29 mouse cellular contexts compared by ENCODE assay signal in genomic region chr1:51429775-51430174, GRCm38 (mm10). TPM values are rescaled to one million over a fixed set of nuclear protein-coding genes. Genes with fewer than 3 reads are reported as not detected.
DNase-seq lines count a peak whose midpoint lies in the region; ATAC-seq and TF ChIP-seq lines count a peak whose summit lies in the region.
"Had no signal": no experiment of that assay in that cellular context is flagged by ENCODE, and none has a peak within 500 bp of the region (broad histone marks: within the 10 kb centered on the region; RNA-seq: fewer than 3 reads in every experiment).

No protein-coding gene starts in this region.

- no peaks in the 10 kb centered on the region for H3K27me3 ChIP-seq in kidney, postnatal 0 days (ENCODE audit: insufficient read depth, low read length)
- no peaks in the 10 kb centered on the region for H3K27me3 ChIP-seq in kidney, embryonic 14.5 days (ENCODE audit: control insufficient read depth, insufficient read depth, low read length)
- no peaks in the 10 kb centered on the region for H3K27me3 ChIP-seq in embryonic facial prominence, embryonic 10.5 days (replicated peaks; ENCODE audit: low read depth, poor library complexity, severe bottlenecking)
- H3K27me3 ChIP-seq: CH12.LX; embryonic facial prominence, embryonic 12.5 days; embryonic facial prominence, embryonic 15.5 days; forebrain, embryonic 15.5 days; heart, embryonic 13.5 days had no signal

- TF ChIP-seq CTCF in kidney, postnatal 0 days (IDR thresholded peaks at IDR 0.05; ENCODE audit: low read depth), result no peak

- H3K27ac ChIP-seq in kidney, postnatal 0 days, result no peak overlapping the region
- H3K27ac ChIP-seq in kidney, embryonic 14.5 days (ENCODE audit: low read depth, low read length), result no peak overlapping the region
- no peak overlapping the region for H3K27ac ChIP-seq in embryonic facial prominence, embryonic 10.5 days (replicated peaks)
- H3K27ac ChIP-seq: embryonic facial prominence, embryonic 12.5 days; embryonic facial prominence, embryonic 15.5 days; forebrain, embryonic 15.5 days; heart, adult 2 months; heart, embryonic 10.5 days; heart, embryonic 13.5 days; hindbrain, embryonic 14.5 days; hindbrain, postnatal 0 days had no signal

- H3K36me3 ChIP-seq in kidney, postnatal 0 days (ENCODE audit: insufficient read depth, low read length), result no peaks in the 10 kb centered on the region
- H3K36me3 ChIP-seq in kidney, embryonic 14.5 days (ENCODE audit: control insufficient read depth, insufficient read depth, low read length), result no peaks in the 10 kb centered on the region
- no peaks in the 10 kb centered on the region for H3K36me3 ChIP-seq in embryonic facial prominence, embryonic 10.5 days (replicated peaks)
- H3K36me3 ChIP-seq: embryonic facial prominence, embryonic 12.5 days; embryonic facial prominence, embryonic 15.5 days; forebrain, embryonic 15.5 days; heart, embryonic 10.5 days; heart, embryonic 13.5 days had no signal

- WGBS in kidney, postnatal 0 days, result 13% methylated on average over 1 of the region's 1 CpGs
- 13% methylated on average over 1 of the region's 1 CpGs for WGBS in kidney, embryonic 14.5 days
- 5% methylated on average over 1 of the region's 1 CpGs for WGBS in embryonic facial prominence, embryonic 10.5 days

- no peaks in the 10 kb centered on the region for H3K9me3 ChIP-seq in kidney, postnatal 0 days (replicated peaks; ENCODE audit: low read length)
- no peaks in the 10 kb centered on the region for H3K9me3 ChIP-seq in kidney, embryonic 14.5 days (ENCODE audit: control insufficient read depth, low read length)
- H3K9me3 ChIP-seq in embryonic facial prominence, embryonic 10.5 days, result no peaks in the 10 kb centered on the region
- H3K9me3 ChIP-seq: embryonic facial prominence, embryonic 12.5 days; embryonic facial prominence, embryonic 15.5 days; forebrain, embryonic 15.5 days; heart, embryonic 10.5 days; heart, embryonic 13.5 days had no signal

- H3K4me3 ChIP-seq in kidney, postnatal 0 days (replicated peaks; ENCODE audit: low read depth, low read length), result no peak overlapping the region
- H3K4me3 ChIP-seq in kidney, embryonic 14.5 days (ENCODE audit: low read length), result no peak overlapping the region
- H3K4me3 ChIP-seq in embryonic facial prominence, embryonic 10.5 days, result no peak overlapping the region
- H3K4me3 ChIP-seq: embryonic facial prominence, embryonic 12.5 days; embryonic facial prominence, embryonic 15.5 days; forebrain, embryonic 15.5 days; heart, adult 2 months; heart, embryonic 10.5 days; heart, embryonic 13.5 days had no signal

- no peaks in the 10 kb centered on the region for H3K4me1 ChIP-seq in kidney, postnatal 0 days (replicated peaks; ENCODE audit: insufficient read depth, low read length)
- no peaks in the 10 kb centered on the region for H3K4me1 ChIP-seq in kidney, embryonic 14.5 days (ENCODE audit: control insufficient read depth, insufficient read depth, low read length)
- H3K4me1 ChIP-seq in embryonic facial prominence, embryonic 10.5 days, result peaks cover 5% of the 10 kb centered on the region; the same call in 1 of the 2 replicates
- H3K4me1 ChIP-seq: embryonic facial prominence, embryonic 12.5 days; embryonic facial prominence, embryonic 15.5 days; forebrain, embryonic 15.5 days; heart, embryonic 10.5 days; heart, embryonic 13.5 days had no signal

- peak; percentile 5 for DNase-seq in kidney, postnatal 0 days (ENCODE audit: low spot score)
- DNase-seq in ES-CJ7 (ENCODE audit: low read depth, low spot score), result peak; percentile 50
- peak; percentile 14 for DNase-seq in embryonic facial prominence, embryonic 10.5 days (ENCODE audit: low spot score)
- DNase-seq in neural tube, embryonic 10.5 days (ENCODE audit: extremely low spot score, low spot score), result no peak
- no peak for DNase-seq in spleen, postnatal 10 days (ENCODE audit: low spot score in 2 of 2)
- no peak for DNase-seq in layer of hippocampus, postnatal 25 days (ENCODE audit: extremely low spot score in 1 of 2, low spot score in 1 of 2)
- DNase-seq: adrenal gland, adult 2 months; adrenal gland, postnatal 14 days; B cell, adult 2 months; cerebellum, adult 11 months; cerebellum, adult 2 months; cerebellum, adult 9-11 months; cerebellum, postnatal 25 days; embryo, embryonic 11 days; gastrocnemius, postnatal 10 days; gastrocnemius, postnatal 36 days; heart, adult 2 months; heart, postnatal 14 days; heart, postnatal 4 days had no signal

- H3K9ac ChIP-seq in kidney, postnatal 0 days (ENCODE audit: low read depth, low read length), result no peak overlapping the region
- H3K9ac ChIP-seq in kidney, embryonic 14.5 days (ENCODE audit: low read depth, low read length), result no peak overlapping the region
- H3K9ac ChIP-seq: embryonic facial prominence, embryonic 12.5 days; embryonic facial prominence, embryonic 15.5 days; forebrain, embryonic 15.5 days; heart, embryonic 13.5 days; hindbrain, embryonic 14.5 days had no signal

- H3K4me2 ChIP-seq in kidney, postnatal 0 days (ENCODE audit: low read length), result no peak overlapping the region
- no peak overlapping the region for H3K4me2 ChIP-seq in kidney, embryonic 14.5 days (replicated peaks; ENCODE audit: low read depth, low read length)
- H3K4me2 ChIP-seq: embryonic facial prominence, embryonic 12.5 days; embryonic facial prominence, embryonic 15.5 days; forebrain, embryonic 15.5 days; heart, embryonic 13.5 days; hindbrain, embryonic 14.5 days had no signal

- no peak for ATAC-seq in kidney, postnatal 0 days (replicated peaks; ENCODE audit: low FRiP score, low read depth)
- no peak for ATAC-seq in kidney, embryonic 14.5 days (ENCODE audit: low FRiP score, low TSS enrichment)
- ATAC-seq: forebrain, embryonic 15.5 days; hindbrain, postnatal 0 days; inflammation-experienced regulatory T-cells, adult 6 months had no signal

RNA-seq across cellular contexts. Expression of gene Nabp1, which starts 48.5 kb away (rescaled TPM):
- 37.7 and 42.6 TPM in 2 replicates for polyA plus RNA-seq in kidney, postnatal 0 days (2015; fragmentation: Nextera tagmentation; extraction: Ambion mirVana)
- 10.6 and 14.5 TPM in 2 replicates for polyA plus RNA-seq in kidney, embryonic 14.5 days (2014; fragmentation: Nextera tagmentation; extraction: Ambion mirVana)
- polyA plus RNA-seq in embryonic facial prominence, embryonic 10.5 days (2016; fragmentation: Nextera tagmentation; extraction: Ambion mirVana), result 8.3 and 9.5 TPM in 2 replicates
- total RNA-seq in layer of hippocampus, postnatal 25 days (2021), result 10 to 100 TPM; 15.6 to 22.3 TPM

Comparison
In these comparisons a context has a peak if more than half of its experiments do, and no peak if none do; other contexts are left out.
1. DNase-seq: peak in kidney, postnatal 0 days (single experiment), ES-CJ7 (single experiment) and embryonic facial prominence, embryonic 10.5 days (single experiment); none in neural tube, embryonic 10.5 days (single experiment), spleen, postnatal 10 days (0 of 2) and layer of hippocampus, postnatal 25 days (0 of 2).